Mouse (Mus musculus) E14TG2a.4 (cell line): ENCODE data around the gene Rint1.

Experiments used
- CTCF ChIP-seq: conservative IDR thresholded peaks from 2 replicates; pipeline ENCODE4 v1.5.1; 2014; ENCODE audit warnings: low read length
- POU5F1 ChIP-seq: IDR thresholded peaks from 2 replicates; pipeline ENCODE4 v1.6.1; 2014; ENCODE audit warnings: low read length, borderline replicate concordance

- TF ChIP-seq CTCF (no peak), POU5F1 (no peak)
Measured at GRCm38 (mm10) chr5:23771105-23771504, 16.4 kb upstream of the Rint1 start.
